Mouse (Mus musculus) heart, embryonic 10.5 days (tissue): ENCODE measurements at regions not wholly inside any gene's neighbourhood (a gene's known extent, or its start where the extent isn't known, plus 50 kb on each side); places are given as distances from the start of the nearest gene placed in this dataset.

ENCODE experiments used
- DNase-seq: peaks from one replicate; pipeline ENCODE4 v3.0.0-alpha.2; 2017; ENCODE audit warnings: low spot score
- H3K27ac ChIP-seq: fragments of 300-500 bp; sonication (generic); 2 replicates; pipeline ENCODE4 v1.5.1; 2016; ENCODE audit warnings: mild to moderate bottlenecking
- H3K27me3 ChIP-seq: fragments of 300-500 bp; sonication (generic); 2 replicates; pipeline ENCODE4 v1.6.1; 2016; ENCODE audit warnings: mild to moderate bottlenecking; ENCODE audit not compliant: poor library complexity, insufficient read depth, severe bottlenecking
- H3K36me3 ChIP-seq: fragments of 300-500 bp; sonication (generic); 2 replicates; pipeline ENCODE4 v1.6.1; 2016; ENCODE audit warnings: mild to moderate bottlenecking, moderate library complexity
- H3K4me1 ChIP-seq: fragments of 300-500 bp; sonication (generic); 2 replicates; pipeline ENCODE4 v1.6.1; 2016; ENCODE audit warnings: mild to moderate bottlenecking
- H3K4me3 ChIP-seq: fragments of 300-500 bp; sonication (generic); 2 replicates; pipeline ENCODE4 v1.5.1; 2016; ENCODE audit warnings: mild to moderate bottlenecking, moderate library complexity
- H3K9me3 ChIP-seq: fragments of 300-500 bp; sonication (generic); 2 replicates; pipeline ENCODE4 v1.6.1; 2016; ENCODE audit warnings: mild to moderate bottlenecking, moderate library complexity
- WGBS: fragments of 180-500 bp; shearing (Covaris S2); methylation state at CpG from one replicate; pipeline ENCODE4 v1.1.7; 2016; 5-methylcytosine and 5-hydroxymethylcytosine counted together

- Histone ChIP-seq H3K9me3 (no peaks in the 10 kb centered on the region), H3K36me3 (no peaks in the 10 kb centered on the region), H3K27ac (no peak overlapping the region), H3K27me3 (peaks cover 35% of the 10 kb centered on the region), H3K4me3 (no peak overlapping the region), H3K4me1 (no peaks in the 10 kb centered on the region)
- WGBS, result 6% methylated on average over 9 of the region's 9 CpGs
- DNase-seq, result no peak
Measured at GRCm38 (mm10) chr1:57205198-57205987, 172.0 kb upstream of the 1700066M21Rik start.

DNA sequence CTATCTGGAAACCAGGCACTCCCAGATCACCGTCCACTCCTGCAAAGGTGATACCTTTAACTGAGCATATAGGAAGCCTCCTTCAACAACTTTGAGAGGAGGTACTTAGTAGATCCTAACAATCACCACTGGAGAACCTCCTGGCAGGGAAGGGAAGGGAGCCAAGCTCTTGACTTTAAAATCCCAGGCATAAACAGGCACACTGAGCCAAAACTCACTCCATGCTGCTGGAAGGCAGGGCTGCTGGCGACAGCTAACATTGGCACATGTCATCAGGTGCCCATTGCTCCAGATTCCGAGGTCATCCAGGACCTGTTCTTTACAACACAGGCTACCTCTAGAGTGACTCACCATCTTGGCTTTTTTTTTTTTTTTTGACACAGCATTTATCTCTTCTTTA lies 170.9 kb upstream of the 1700066M21Rik start:
- WGBS, result 52% methylated on average over 3 of the region's 3 CpGs
- H3K27ac ChIP-seq, result no peak overlapping the region
- H3K36me3 ChIP-seq, result no peaks in the 10 kb centered on the region
- no peak overlapping the region for H3K4me3 ChIP-seq
- no peak for DNase-seq
- no peaks in the 10 kb centered on the region for H3K9me3 ChIP-seq
- peaks cover 35% of the 10 kb centered on the region for H3K27me3 ChIP-seq
- no peaks in the 10 kb centered on the region for H3K4me1 ChIP-seq

DNA sequence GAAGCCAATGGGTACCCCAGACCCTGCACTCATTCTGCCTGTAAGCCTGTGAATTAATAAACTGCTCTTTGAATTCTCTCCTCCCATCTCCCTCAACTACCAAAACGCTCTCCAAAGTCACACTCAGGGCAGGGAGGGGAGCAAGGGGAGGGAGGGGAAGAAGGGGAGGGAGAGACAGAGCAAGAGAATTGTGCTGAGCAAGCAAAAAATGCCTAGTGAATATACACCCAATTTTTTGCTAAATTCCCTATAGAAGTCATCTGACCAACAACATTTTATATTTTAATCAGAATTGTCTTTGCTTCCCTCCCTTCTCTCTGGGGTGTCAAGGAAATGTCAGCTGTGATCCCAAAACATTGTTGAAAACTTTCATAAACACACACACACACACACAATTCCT lies 170.5 kb upstream of the 1700066M21Rik start:
- 21% methylated on average over 1 of the region's 1 CpGs for WGBS
- Histone ChIP-seq H3K27me3 (peaks cover 35% of the 10 kb centered on the region), H3K4me3 (no peak overlapping the region), H3K36me3 (no peaks in the 10 kb centered on the region), H3K27ac (no peak overlapping the region), H3K4me1 (no peaks in the 10 kb centered on the region), H3K9me3 (no peaks in the 10 kb centered on the region)
- DNase-seq, result no peak

- Histone ChIP-seq H3K9me3 (no peaks in the 10 kb centered on the region), H3K27ac (no peak overlapping the region), H3K4me1 (no peaks in the 10 kb centered on the region), H3K4me3 (no peak overlapping the region), H3K36me3 (no peaks in the 10 kb centered on the region), H3K27me3 (peaks cover 22% of the 10 kb centered on the region)
- WGBS, result 83% methylated on average over 9 of the region's 9 CpGs
- DNase-seq, result no peak
Measured at GRCm38 (mm10) chr1:57208415-57208814, 169.0 kb upstream of the 1700066M21Rik start.

DNA sequence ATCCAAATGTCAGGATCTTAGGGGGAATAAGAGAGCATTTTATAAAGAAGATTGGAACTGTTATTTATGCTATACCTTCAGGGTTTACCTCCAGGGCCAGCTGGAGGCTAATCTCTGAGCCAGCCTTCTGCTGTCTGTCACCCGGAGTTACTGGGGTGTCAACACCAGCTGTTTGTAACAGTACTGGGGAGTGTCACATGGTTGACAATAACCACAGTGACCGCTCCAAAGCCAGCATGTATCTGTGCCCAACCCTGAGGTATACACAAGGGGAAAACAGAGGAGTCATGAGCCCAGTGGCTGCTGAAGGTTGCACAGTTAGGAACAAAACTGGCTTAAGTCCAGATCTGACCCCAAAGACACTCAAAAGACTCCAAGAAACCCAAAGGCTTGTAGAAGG lies 168.1 kb upstream of the 1700066M21Rik start:
- WGBS, result 24% methylated on average over 2 of the region's 2 CpGs
- H3K4me1 ChIP-seq, result peaks cover 1% of the 10 kb centered on the region

DNA sequence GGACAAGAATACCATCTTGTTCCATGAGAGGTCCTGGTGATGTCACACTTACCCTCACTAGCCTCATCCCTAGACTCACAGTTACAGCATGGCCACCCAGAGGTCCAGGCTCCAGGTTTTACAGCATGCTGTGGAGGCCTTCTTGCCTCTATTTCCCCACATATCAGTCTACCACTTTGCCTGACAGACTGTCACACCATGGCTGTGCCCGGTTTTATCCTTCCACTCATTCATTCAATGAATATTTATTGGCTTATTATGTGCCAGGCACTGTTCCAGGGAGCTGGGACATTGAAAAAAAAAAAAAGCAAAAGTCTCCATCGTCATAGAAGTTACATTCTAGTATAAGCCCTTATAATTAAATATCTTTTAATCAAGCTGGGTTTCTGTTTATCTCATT lies 166.4 kb upstream of the 1700066M21Rik start:
- DNase-seq, result no peak
- peaks cover 9% of the 10 kb centered on the region for H3K4me1 ChIP-seq
- 71% methylated on average over 2 of the region's 2 CpGs for WGBS
- H3K27me3 ChIP-seq, result peaks cover 12% of the 10 kb centered on the region; the same call in 1 of the 2 replicates
- H3K9me3 ChIP-seq, result no peaks in the 10 kb centered on the region
- no peak overlapping the region for H3K4me3 ChIP-seq
- H3K36me3 ChIP-seq, result no peaks in the 10 kb centered on the region
- no peak overlapping the region for H3K27ac ChIP-seq

More for the DNA sequence above, 168.1 kb upstream of the 1700066M21Rik start:
- DNase-seq, result no peak
- no peaks in the 10 kb centered on the region for H3K9me3 ChIP-seq
- H3K36me3 ChIP-seq, result no peaks in the 10 kb centered on the region
- peaks cover 16% of the 10 kb centered on the region; the same call in 1 of the 2 replicates for H3K27me3 ChIP-seq
- no peak overlapping the region for H3K4me3 ChIP-seq
- H3K27ac ChIP-seq, result no peak overlapping the region

DNA sequence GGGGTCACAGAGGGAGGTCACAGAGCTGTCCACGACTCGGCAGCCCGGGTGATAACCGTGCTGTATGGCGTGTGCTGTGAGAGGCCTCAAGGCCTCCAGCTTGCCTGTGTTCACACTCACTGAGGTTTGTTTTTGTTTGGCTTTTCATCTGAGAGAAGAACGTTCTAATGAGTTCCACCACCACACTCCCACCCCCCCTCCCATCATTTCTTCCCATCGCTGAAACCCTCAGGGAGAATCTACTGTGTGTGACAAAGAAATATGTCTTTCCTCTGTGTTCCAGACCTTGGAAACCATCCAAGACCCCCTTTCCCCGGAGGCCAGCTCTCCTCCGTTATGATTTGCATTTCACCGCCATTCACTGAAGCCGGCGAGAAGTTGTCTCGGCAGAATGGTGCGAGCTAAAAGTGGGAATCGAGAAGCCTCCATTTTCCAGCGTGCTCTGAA lies 164.0 kb upstream of the 1700066M21Rik start:
- no peak overlapping the region for H3K27ac ChIP-seq
- no peaks in the 10 kb centered on the region for H3K36me3 ChIP-seq
- peaks cover 9% of the 10 kb centered on the region for H3K4me1 ChIP-seq
- H3K27me3 ChIP-seq, result no peaks in the 10 kb centered on the region
- H3K9me3 ChIP-seq, result no peaks in the 10 kb centered on the region
- WGBS, result 48% methylated on average over 16 of the region's 16 CpGs
- DNase-seq, result peak; percentile 70
- no peak overlapping the region for H3K4me3 ChIP-seq

GRCm38 (mm10) chr1:57214266-57214665 lies 163.2 kb upstream of the 1700066M21Rik start:
- Histone ChIP-seq H3K4me1 (peaks cover 9% of the 10 kb centered on the region), H3K4me3 (no peak overlapping the region), H3K27me3 (no peaks in the 10 kb centered on the region), H3K27ac (no peak overlapping the region), H3K36me3 (no peaks in the 10 kb centered on the region), H3K9me3 (no peaks in the 10 kb centered on the region)
- DNase-seq, result peak; percentile 69
- 56% methylated on average over 2 of the region's 2 CpGs for WGBS

DNA sequence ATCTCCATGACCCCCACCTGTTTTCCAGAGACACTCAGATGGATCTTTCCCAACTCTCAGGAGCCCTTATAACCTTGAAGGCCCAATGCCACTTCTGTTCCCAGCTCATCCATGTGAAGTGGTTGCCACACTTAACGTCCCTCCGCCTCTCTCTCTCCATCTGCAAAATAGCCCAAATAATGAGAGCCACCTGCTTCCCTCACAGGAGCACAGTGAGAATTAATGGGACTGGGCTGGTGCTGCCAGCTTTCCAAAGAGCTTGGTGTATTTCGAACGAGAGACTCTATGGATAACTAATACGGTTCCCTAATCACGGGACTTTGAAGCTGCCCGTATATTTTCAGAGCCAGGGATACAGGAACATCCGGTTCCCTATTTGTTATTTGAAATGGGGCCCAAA lies 159.8 kb upstream of the 1700066M21Rik start:
- 86% methylated on average over 8 of the region's 8 CpGs for WGBS
- no peaks in the 10 kb centered on the region for H3K27me3 ChIP-seq
- H3K27ac ChIP-seq, result no peak overlapping the region
- no peak overlapping the region for H3K4me3 ChIP-seq
- DNase-seq, result peak; percentile 13
- no peaks in the 10 kb centered on the region for H3K36me3 ChIP-seq
- no peaks in the 10 kb centered on the region for H3K9me3 ChIP-seq
- peaks cover 9% of the 10 kb centered on the region for H3K4me1 ChIP-seq

DNA sequence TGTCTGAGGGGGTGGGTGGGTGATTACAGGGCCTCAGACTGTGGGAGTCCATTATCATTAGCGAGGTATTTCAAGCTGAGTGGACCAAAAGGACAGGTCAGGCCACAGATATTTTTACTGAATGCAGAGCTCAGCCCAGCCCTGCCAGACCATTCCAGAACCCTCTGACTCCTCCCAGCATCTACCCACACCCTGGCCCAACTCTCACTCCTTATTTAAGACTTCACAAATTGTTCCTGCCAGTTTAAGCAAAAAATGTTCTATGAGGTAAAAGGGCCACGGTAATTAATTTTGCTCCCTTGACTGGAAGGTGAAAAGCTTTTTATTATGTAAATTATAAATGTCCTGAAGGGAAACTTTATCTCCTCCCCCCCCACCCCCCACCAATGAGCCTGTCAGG lies 159.3 kb upstream of the 1700066M21Rik start:
- DNase-seq, result peak; percentile 9

DNA sequence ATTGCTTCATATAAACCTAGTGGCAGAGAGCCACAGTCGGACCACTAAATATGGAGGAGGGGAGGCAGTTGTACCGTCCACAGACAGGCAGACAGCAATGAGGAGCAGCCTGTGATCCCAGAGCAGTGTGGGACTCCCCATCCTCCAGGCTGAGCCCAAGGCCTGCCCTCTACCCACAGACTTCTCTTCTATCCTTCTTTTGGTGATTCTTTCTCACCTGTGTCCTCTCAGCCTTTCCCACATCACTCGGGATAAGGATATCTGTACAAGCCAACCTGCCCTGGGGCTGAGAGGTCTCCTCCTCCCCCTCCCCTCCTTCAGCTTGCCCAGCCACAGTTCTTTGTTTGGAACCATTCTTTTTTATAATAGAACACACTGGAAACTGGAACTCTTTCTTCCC lies 158.8 kb upstream of the 1700066M21Rik start:
- 67% methylated on average over 3 of the region's 3 CpGs for WGBS
- DNase-seq, result peak; percentile 47
- peaks cover 9% of the 10 kb centered on the region for H3K4me1 ChIP-seq

More for the DNA sequence above, 159.3 kb upstream of the 1700066M21Rik start:
- H3K9me3 ChIP-seq, result no peaks in the 10 kb centered on the region
- H3K4me3 ChIP-seq, result no peak overlapping the region
- no peaks in the 10 kb centered on the region for H3K36me3 ChIP-seq
- H3K27ac ChIP-seq, result no peak overlapping the region
- no peaks in the 10 kb centered on the region for H3K27me3 ChIP-seq
- peaks cover 9% of the 10 kb centered on the region for H3K4me1 ChIP-seq
- 76% methylated on average over 2 of the region's 2 CpGs for WGBS

GRCm38 (mm10) chr1:57224425-57225104 lies 152.9 kb upstream of the 1700066M21Rik start:
- H3K4me1 ChIP-seq, result no peaks in the 10 kb centered on the region
- H3K27me3 ChIP-seq, result no peaks in the 10 kb centered on the region
- no peak overlapping the region for H3K4me3 ChIP-seq
- 79% methylated on average over 10 of the region's 10 CpGs for WGBS
- H3K9me3 ChIP-seq, result no peaks in the 10 kb centered on the region
- no peak for DNase-seq
- H3K27ac ChIP-seq, result no peak overlapping the region
- no peaks in the 10 kb centered on the region for H3K36me3 ChIP-seq

More for the DNA sequence above, 158.8 kb upstream of the 1700066M21Rik start:
- H3K9me3 ChIP-seq, result no peaks in the 10 kb centered on the region
- H3K27ac ChIP-seq, result no peak overlapping the region
- H3K36me3 ChIP-seq, result no peaks in the 10 kb centered on the region
- no peak overlapping the region for H3K4me3 ChIP-seq
- no peaks in the 10 kb centered on the region for H3K27me3 ChIP-seq

DNA sequence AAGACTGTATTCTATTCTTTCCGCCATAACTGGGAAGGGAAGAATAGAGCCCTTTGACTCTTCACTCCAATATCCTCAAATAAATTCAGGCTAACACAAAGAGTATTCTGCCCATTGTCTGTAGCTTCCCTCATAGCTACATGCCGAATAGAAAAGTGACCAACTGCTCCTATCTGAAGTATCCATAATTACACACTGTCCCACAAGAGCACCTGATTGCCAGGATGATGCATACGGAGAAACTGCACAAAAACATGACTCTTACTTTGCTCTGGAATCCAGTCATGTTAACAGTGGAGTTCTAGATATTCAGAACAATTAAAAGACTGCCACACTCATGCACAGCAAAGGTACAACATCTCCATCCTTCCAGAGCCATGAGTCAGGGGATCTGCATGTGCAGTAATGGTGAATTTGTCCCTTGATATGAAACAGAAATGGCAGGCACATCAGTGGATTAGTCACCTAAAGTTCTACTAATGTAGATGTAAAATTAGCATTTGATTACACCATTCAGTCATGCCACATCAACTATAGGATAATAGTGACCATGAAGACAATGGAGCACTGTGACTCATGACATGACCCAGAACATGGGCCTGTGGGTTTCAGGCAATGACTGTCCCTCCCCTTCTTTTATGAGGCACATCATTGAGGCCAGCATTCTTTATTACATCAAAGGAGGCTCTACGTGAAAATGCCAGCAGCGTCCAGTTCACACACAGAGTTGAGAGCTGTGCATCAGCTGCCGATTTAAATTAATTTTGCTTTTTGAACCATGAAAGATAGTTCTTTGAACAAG lies 133.6 kb upstream of the 1700066M21Rik start:
- H3K27ac ChIP-seq, result no peak overlapping the region
- no peaks in the 10 kb centered on the region for H3K9me3 ChIP-seq
- no peaks in the 10 kb centered on the region for H3K4me1 ChIP-seq
- no peaks in the 10 kb centered on the region for H3K27me3 ChIP-seq
- H3K36me3 ChIP-seq, result no peaks in the 10 kb centered on the region
- DNase-seq, result no peak
- WGBS, result 83% methylated on average over 6 of the region's 6 CpGs
- no peak overlapping the region for H3K4me3 ChIP-seq
